Mouse (Mus musculus) frontal cortex, adult 2 months (tissue): ENCODE data around the gene Dglucy. TPM values are rescaled to one million over a fixed set of nuclear protein-coding genes. Genes with fewer than 3 reads are reported as not detected.

Experiments used
- polyA plus RNA-seq: library from polyadenylated mRNA; depleted of rRNA; stranded (reverse); fragments of >200 nt; gene quantifications from 2 replicates; pipeline ENCODE4 v1.2.3, GENCODE M21; 2012; rRNA removed

Gene Dglucy
- polyA plus RNA-seq, 1 experiment = 9.4 TPM

Other genes with a start within 250 kb of the Dglucy start
- gene Rps6ka5, start 52.1 kb upstream of the Dglucy start, polyA plus RNA-seq = 11.3 and 13.8 TPM in 2 replicates
- gene Gpr68, start 129.1 kb downstream of the Dglucy start, polyA plus RNA-seq = 5.4 TPM in 2 replicates
- gene Ccdc88c, start 250.0 kb downstream of the Dglucy start, polyA plus RNA-seq = 16.1 and 18.0 TPM in 2 replicates